Mouse (Mus musculus) lung, postnatal 0 days (tissue): ENCODE measurements at regions not wholly inside any gene's neighbourhood (a gene's known extent, or its start where the extent isn't known, plus 50 kb on each side); places are given as distances from the start of the nearest gene placed in this dataset.
"Not testable (repeated sequence)": the region's sequence is repeated elsewhere in the genome, so short reads cannot be mapped to it uniquely, and the experiment has no call there.

Source experiments
- ATAC-seq: fragments of 200-750 bp; cut with Nextera tagmentation; 2 replicates; pipeline ENCODE4 v1.8.0; 2017; ENCODE audit warnings: moderate library complexity
- DNase-seq: peaks from one replicate; pipeline ENCODE4 v3.0.0-alpha.2; 2016; ENCODE audit warnings: low spot score
- H3K27ac ChIP-seq: fragments of 300-500 bp; sonication (generic); 2 replicates; pipeline ENCODE4 v1.5.1; 2014; ENCODE audit warnings: antibody characterized with exemption, mild to moderate bottlenecking, low read length, mixed read lengths
- H3K27me3 ChIP-seq: fragments of 300-500 bp; sonication (generic); replicated peaks from 2 replicates; pipeline ENCODE4 v1.6.1; 2014; ENCODE audit warnings: low read length, mixed read lengths; ENCODE audit not compliant: insufficient read depth
- H3K36me3 ChIP-seq: fragments of 300-500 bp; sonication (generic); 2 replicates; pipeline ENCODE4 v1.6.1; 2014; ENCODE audit warnings: low read length, mixed read lengths; ENCODE audit not compliant: insufficient read depth
- H3K4me1 ChIP-seq: fragments of 300-500 bp; sonication (generic); 2 replicates; pipeline ENCODE4 v1.6.1; 2014; ENCODE audit warnings: antibody characterized with exemption, low read depth, low read length, mixed read lengths; ENCODE audit not compliant: insufficient read depth
- H3K4me2 ChIP-seq: fragments of 300-500 bp; sonication (generic); replicated peaks from 2 replicates; pipeline ENCODE4 v1.6.1; 2014; ENCODE audit warnings: low read depth, mild to moderate bottlenecking, low read length, moderate library complexity, mixed read lengths
- H3K4me3 ChIP-seq: fragments of 300-500 bp; sonication (generic); 2 replicates; pipeline ENCODE4 v1.5.1; 2014; ENCODE audit warnings: low read depth, low read length
- H3K9ac ChIP-seq: fragments of 300-500 bp; sonication (generic); replicated peaks from 2 replicates; pipeline ENCODE4 v1.6.1; 2014; ENCODE audit warnings: low read depth, mild to moderate bottlenecking
- H3K9me3 ChIP-seq: fragments of 300-500 bp; sonication (generic); 2 replicates; pipeline ENCODE4 v1.6.1; 2016; ENCODE audit warnings: low read length, mixed read lengths
- CTCF ChIP-seq: IDR thresholded peaks from 2 replicates; pipeline ENCODE4 v1.5.1; 2016; ENCODE audit warnings: antibody characterized with exemption, mild to moderate bottlenecking
- EP300 ChIP-seq: IDR thresholded peaks from 2 replicates; pipeline ENCODE4 v1.6.1; 2016; ENCODE audit warnings: antibody characterized with exemption, mild to moderate bottlenecking, control low read depth
- WGBS: fragments of 180-500 bp; shearing (Covaris S2); extraction: QIAGEN DNeasy Blood & Tissue Kit; methylation state at CpG from one replicate; pipeline ENCODE4 v1.1.7; 2014; 5-methylcytosine and 5-hydroxymethylcytosine counted together

- Histone ChIP-seq H3K36me3 (no peaks in the 10 kb centered on the region), H3K4me3 (no peak overlapping the region), H3K9ac (no peak overlapping the region), H3K9me3 (no peaks in the 10 kb centered on the region), H3K4me1 (no peaks in the 10 kb centered on the region), H3K27me3 (no peaks in the 10 kb centered on the region), H3K4me2 (no peak overlapping the region), H3K27ac (no peak overlapping the region)
- WGBS = 40% methylated on average over 4 of the region's 4 CpGs
- DNase-seq = no peak
- TF ChIP-seq EP300 (no peak), CTCF (no peak)
- ATAC-seq = no peak
Observed at GRCm38 (mm10) chr12:48387724-48388123, 994.7 kb upstream of the Foxg1 start.

- no peak overlapping the region for H3K4me3 ChIP-seq
- WGBS = 83% methylated on average over 5 of the region's 5 CpGs
- H3K36me3 ChIP-seq = no peaks in the 10 kb centered on the region
- no peak overlapping the region for H3K4me2 ChIP-seq
- no peak overlapping the region for H3K27ac ChIP-seq
- ATAC-seq (no peak), DNase-seq (no peak)
- no peak for TF ChIP-seq CTCF
- TF ChIP-seq EP300 = no peak
- no peak overlapping the region for H3K9ac ChIP-seq
- H3K4me1 ChIP-seq = no peaks in the 10 kb centered on the region
- no peaks in the 10 kb centered on the region for H3K27me3 ChIP-seq
- H3K9me3 ChIP-seq = no peaks in the 10 kb centered on the region
Observed at GRCm38 (mm10) chr12:48388192-48388812, 994.2 kb upstream of the Foxg1 start.

- Histone ChIP-seq H3K27me3 (no peaks in the 10 kb centered on the region), H3K4me2 (no peak overlapping the region), H3K4me3 (no peak overlapping the region), H3K9me3 (no peaks in the 10 kb centered on the region), H3K9ac (no peak overlapping the region), H3K27ac (no peak overlapping the region), H3K4me1 (no peaks in the 10 kb centered on the region), H3K36me3 (no peaks in the 10 kb centered on the region)
- ATAC-seq (no peak), DNase-seq (no peak)
- 55% methylated on average over 4 of the region's 4 CpGs for WGBS
- TF ChIP-seq CTCF (no peak), EP300 (no peak)
Observed at GRCm38 (mm10) chr12:48391008-48391407, 991.5 kb upstream of the Foxg1 start.

- Histone ChIP-seq H3K27ac (no peak overlapping the region), H3K4me3 (no peak overlapping the region), H3K4me2 (no peak overlapping the region), H3K36me3 (no peaks in the 10 kb centered on the region), H3K9ac (no peak overlapping the region), H3K4me1 (no peaks in the 10 kb centered on the region), H3K9me3 (no peaks in the 10 kb centered on the region), H3K27me3 (no peaks in the 10 kb centered on the region)
- ATAC-seq = no peak
- no peak for DNase-seq
- WGBS = 75% methylated on average over 4 of the region's 4 CpGs
- TF ChIP-seq EP300 = no peak
- no peak for TF ChIP-seq CTCF
Observed at GRCm38 (mm10) chr12:48439333-48440046, 943.0 kb upstream of the Foxg1 start.

- H3K9me3 ChIP-seq, H3K36me3 ChIP-seq, DNase-seq, H3K4me1 ChIP-seq, H3K4me2 ChIP-seq, H3K9ac ChIP-seq, H3K27ac ChIP-seq, ATAC-seq, H3K4me3 ChIP-seq, H3K27me3 ChIP-seq: not testable (repeated sequence)
- 55% methylated on average over 3 of the region's 3 CpGs for WGBS
Observed at GRCm38 (mm10) chr12:48448719-48449118, 933.7 kb upstream of the Foxg1 start.

GRCm38 (mm10) chr12:48462392-48462791, 920.1 kb upstream of the Foxg1 start:
- Histone ChIP-seq H3K4me3 (no peak overlapping the region), H3K9me3 (no peaks in the 10 kb centered on the region), H3K27me3 (no peaks in the 10 kb centered on the region), H3K36me3 (no peaks in the 10 kb centered on the region), H3K9ac (no peak overlapping the region), H3K4me1 (no peaks in the 10 kb centered on the region), H3K4me2 (no peak overlapping the region), H3K27ac (no peak overlapping the region)
- ATAC-seq (no peak), DNase-seq (no peak)
- 64% methylated on average over 2 of the region's 2 CpGs for WGBS
- TF ChIP-seq CTCF (no peak), EP300 (no peak)
